ENCODE assay signal across 11 mouse cellular contexts in the genomic region with DNA sequence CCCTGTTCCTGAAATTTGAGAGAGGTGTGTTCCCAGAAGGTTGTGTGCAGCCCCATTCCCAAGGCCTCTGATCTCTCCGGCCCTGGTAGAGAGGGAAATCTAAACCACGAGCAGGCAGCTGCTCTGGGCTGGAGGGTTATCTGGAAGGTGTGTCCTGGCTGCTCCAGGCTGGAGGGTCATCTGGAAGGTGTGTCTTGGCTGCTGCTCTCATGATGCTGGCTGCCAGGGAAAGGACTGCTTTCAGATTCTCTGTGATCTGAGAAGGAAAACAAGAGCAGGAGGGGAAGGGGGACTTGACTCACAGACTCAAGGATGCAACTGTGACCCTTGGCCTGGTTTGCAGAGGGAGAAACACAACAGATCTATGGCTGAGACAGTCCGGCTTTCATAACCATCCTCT. TPM values are rescaled to one million over a fixed set of nuclear protein-coding genes. Genes with fewer than 3 reads are reported as not detected.
A peak's percentile ranks its signal among the peaks of the same experiment; 100 is the strongest.
DNase-seq lines count a peak whose midpoint lies in the region; TF ChIP-seq lines count a peak whose summit lies in the region.
"Had no signal": no experiment of that assay in that cellular context is flagged by ENCODE, and none has a peak within 500 bp of the region (broad histone marks: within the 10 kb centered on the region; RNA-seq: fewer than 3 reads in every experiment).

No protein-coding gene starts in this region.

- H3K27ac ChIP-seq in heart, adult 2 months = no peak overlapping the region
- peak overlapping the region; percentile 48 for H3K27ac ChIP-seq in embryonic fibroblast, embryonic 13.5 days (ENCODE audit: insufficient read depth, low read length)
- peak overlapping the region; percentile 10; the same call in 1 of the 2 replicates for H3K27ac ChIP-seq in small intestine, adult 2 months (ENCODE audit: insufficient read depth, low read depth, low read length)
- H3K27ac ChIP-seq: hindbrain, embryonic 14.5 days; liver, embryonic 13.5 days had no signal

- peaks cover 15% of the 10 kb centered on the region for H3K4me1 ChIP-seq in heart, adult 2 months (ENCODE audit: control insufficient read depth, insufficient read depth, low read length)
- peaks cover 44% of the 10 kb centered on the region for H3K4me1 ChIP-seq in embryonic fibroblast, embryonic 13.5 days (ENCODE audit: control insufficient read depth, insufficient read depth, low read length)
- peaks cover 7% of the 10 kb centered on the region; the same call in 1 of the 2 replicates for H3K4me1 ChIP-seq in small intestine, adult 2 months (ENCODE audit: control insufficient read depth, insufficient read depth, insufficient read length, low read length)

- no peak for TF ChIP-seq EP300 in heart, adult 2 months (IDR thresholded peaks at IDR 0.05; ENCODE audit: insufficient read depth, low read depth, low read length)

- H3K79me2 ChIP-seq in heart, adult 2 months (replicated peaks; ENCODE audit: control insufficient read depth, insufficient read depth, low read length) = no peaks in the 10 kb centered on the region

- no peak overlapping the region for H3K9ac ChIP-seq in heart, adult 2 months (ENCODE audit: low read depth, low read length)
- H3K9ac ChIP-seq: hindbrain, embryonic 14.5 days; liver, embryonic 13.5 days had no signal

- intact Hi-C loops in heart, adult 2 months (cut with DNase I) = no loop called here
- intact Hi-C loops in heart, postnatal 36 days (cut with DNase I) = no loop called here

- H3K27me3 ChIP-seq in heart, adult 2 months (ENCODE audit: control insufficient read depth, insufficient read depth, low read length) = no peaks in the 10 kb centered on the region
- H3K27me3 ChIP-seq in small intestine, adult 2 months (ENCODE audit: control insufficient read depth, insufficient read depth, low read length) = no peaks in the 10 kb centered on the region

- no peak for TF ChIP-seq POLR2A in heart, adult 2 months (IDR thresholded peaks at IDR 0.05; ENCODE audit: insufficient read depth, low read depth, low read length)
- no peak for TF ChIP-seq POLR2A in embryonic fibroblast, embryonic 13.5 days (IDR thresholded peaks at IDR 0.05; ENCODE audit: low read depth, low read length)
- TF ChIP-seq POLR2A in small intestine, adult 2 months (IDR thresholded peaks at IDR 0.05; ENCODE audit: low read depth, low read length) = no peak

- peak; percentile 29 to 46 for DNase-seq in heart, adult 2 months
- no peak for DNase-seq in heart, postnatal 36 days
- peak; percentile 35 for DNase-seq in testis, postnatal 10 days (ENCODE audit: low spot score)
- DNase-seq in testis, postnatal 14 days (ENCODE audit: low spot score) = no peak
- no peak for DNase-seq in cerebellum, adult 9-10 months
- DNase-seq in layer of hippocampus, adult 8-10 months (ENCODE audit: low spot score in 2 of 2) = no peak
- DNase-seq: cerebellum, adult 11 months; liver, embryonic 13.5 days had no signal

- H3K4me3 ChIP-seq in heart, adult 2 months = no peak overlapping the region
- no peak overlapping the region for H3K4me3 ChIP-seq in embryonic fibroblast, embryonic 13.5 days (ENCODE audit: insufficient read depth, low read length)
- H3K4me3 ChIP-seq in small intestine, adult 2 months (ENCODE audit: low read depth, low read length) = no peak overlapping the region
- H3K4me3 ChIP-seq: liver, embryonic 13.5 days had no signal

- TF ChIP-seq CTCF in heart, adult 2 months (IDR thresholded peaks at IDR 0.05) = no peak
- TF ChIP-seq CTCF in embryonic fibroblast, embryonic 13.5 days (IDR thresholded peaks at IDR 0.05; ENCODE audit: borderline replicate concordance, insufficient read depth, low read length) = no peak
- no peak for TF ChIP-seq CTCF in small intestine, adult 2 months (IDR thresholded peaks at IDR 0.05; ENCODE audit: extremely low read depth, insufficient read length, insufficient replicate concordance, low read depth, low read length)

- WGBS in heart, adult 2 months = 60% methylated on average over 3 of the region's 3 CpGs
- 49% methylated on average over 3 of the region's 3 CpGs for WGBS in small intestine, adult 2 months

- no peaks in the 10 kb centered on the region for H3K36me3 ChIP-seq in heart, adult 2 months (ENCODE audit: control insufficient read depth, insufficient read depth, low read length)
- no peaks in the 10 kb centered on the region for H3K36me3 ChIP-seq in small intestine, adult 2 months (ENCODE audit: control insufficient read depth, insufficient read depth, low read length)
- H3K36me3 ChIP-seq: liver, embryonic 13.5 days had no signal

RNA-seq across cellular contexts. Expression of gene Timp2, which starts 10.6 kb away (rescaled TPM):
- total RNA-seq in heart, adult 2 months (2021) = 100 to 1,000 TPM in 1 of 2 experiments, 10 to 100 TPM in 1; 99.2 to 109 TPM
- polyA plus RNA-seq in heart, adult 2 months (2012; rRNA removed) = 98.9 and 121 TPM in 2 replicates
- 100 to 1,000 TPM; 118 to 123 TPM for total RNA-seq in heart, postnatal 36 days (2021)
- 967 and 1,083 TPM in 2 replicates for polyA plus RNA-seq in embryonic fibroblast, embryonic 13.5 days (2011; ENCODE audit: insufficient read length, low read depth, missing spikeins)
- polyA plus RNA-seq in small intestine, adult 2 months (2012; rRNA removed) = 22.6 and 27.7 TPM in 2 replicates
- 100 to 1,000 TPM; 225 to 284 (median 259) TPM for total RNA-seq in layer of hippocampus, adult 8-10 months (2022)

RNA-seq across cellular contexts. Expression of gene Cep295nl, which starts 23.8 kb away (rescaled TPM):
- under 1 TPM; 0.32 to 0.65 TPM for total RNA-seq in heart, adult 2 months (2021)
- 0.15 and 0.18 TPM in 2 replicates for polyA plus RNA-seq in heart, adult 2 months (2012; rRNA removed)
- under 1 TPM; 0.56 to 0.76 TPM for total RNA-seq in heart, postnatal 36 days (2021)
- polyA plus RNA-seq in embryonic fibroblast, embryonic 13.5 days (2011; ENCODE audit: insufficient read length, low read depth, missing spikeins) = 5.2 and 6.1 TPM in 2 replicates
- polyA plus RNA-seq in small intestine, adult 2 months (2012; rRNA removed) = 0.04 TPM in 1 of 2 replicates, not detected in the other
- total RNA-seq in layer of hippocampus, adult 8-10 months (2022) = 1 to 10 TPM; 1.5 to 2.2 (median 2.1) TPM
- polyA plus RNA-seq: hindbrain, embryonic 14.5 days; liver, embryonic 13.5 days had no signal

RNA-seq across cellular contexts. Expression of gene Lgals3bp, which starts 35.8 kb away (rescaled TPM):
- total RNA-seq in heart, adult 2 months (2021) = 10 to 100 TPM; 20.2 to 28.6 TPM
- polyA plus RNA-seq in heart, adult 2 months (2012; rRNA removed) = 112 and 121 TPM in 2 replicates
- 10 to 100 TPM; 26.2 to 48.2 TPM for total RNA-seq in heart, postnatal 36 days (2021)
- polyA plus RNA-seq in embryonic fibroblast, embryonic 13.5 days (2011; ENCODE audit: insufficient read length, low read depth, missing spikeins) = 116 and 144 TPM in 2 replicates
- 372 and 739 TPM in 2 replicates for polyA plus RNA-seq in small intestine, adult 2 months (2012; rRNA removed)
- 100 to 1,000 TPM in 1 of 4 experiments, 10 to 100 TPM in 3; 17.0 to 100 (median 50.4) TPM for total RNA-seq in layer of hippocampus, adult 8-10 months (2022)

RNA-seq across cellular contexts. Expression of gene Cant1, which starts 52.8 kb away (rescaled TPM):
- 10 to 100 TPM; 17.7 to 18.2 TPM for total RNA-seq in heart, adult 2 months (2021)
- 21.6 and 23.4 TPM in 2 replicates for polyA plus RNA-seq in heart, adult 2 months (2012; rRNA removed)
- total RNA-seq in heart, postnatal 36 days (2021) = 10 to 100 TPM; 16.4 to 18.3 TPM
- polyA plus RNA-seq in embryonic fibroblast, embryonic 13.5 days (2011; ENCODE audit: insufficient read length, low read depth, missing spikeins) = 28.2 and 29.9 TPM in 2 replicates
- 73.6 and 158 TPM in 2 replicates for polyA plus RNA-seq in small intestine, adult 2 months (2012; rRNA removed)
- total RNA-seq in layer of hippocampus, adult 8-10 months (2022) = 10 to 100 TPM; 39.6 to 42.8 (median 41.1) TPM

Comparison
In these comparisons a context has a peak if more than half of its experiments do, and no peak if none do; other contexts are left out.
1. DNase-seq: peak in heart, adult 2 months (2 of 2) and testis, postnatal 10 days (single experiment); none in heart, postnatal 36 days (0 of 2), testis, postnatal 14 days (single experiment), cerebellum, adult 9-10 months (single experiment) and layer of hippocampus, adult 8-10 months (0 of 2).